Mouse (Mus musculus): ENCODE results near the gene Hormad1.

- TF ChIP-seq POLR2A (IDR thresholded peaks at IDR 0.05; ENCODE audit: borderline replicate concordance, insufficient read depth, low read length) (no peak), CTCF (IDR thresholded peaks at IDR 0.05; ENCODE audit: borderline replicate concordance, insufficient read depth, low read depth, low read length) (no peak)
These were observed 29.7 kb upstream of the Hormad1 start for GRCm38 (mm10) chr3:95529814-95530213.

Data from cerebellum, adult 2 months (tissue).